Mouse (Mus musculus): ENCODE data around the gene Tubgcp3. TPM values are rescaled to one million over a fixed set of nuclear protein-coding genes. Genes with fewer than 3 reads are reported as not detected.

Gene Tubgcp3
- 61.2 and 63.1 TPM in 2 replicates for polyA plus RNA-seq (2014; fragmentation: Nextera tagmentation; extraction: Ambion mirVana)

- peak within 1 kb of the TSS; percentile 61 for H3K4me3 ChIP-seq (ENCODE audit: low read depth, low read length)
- H3K4me1 ChIP-seq (ENCODE audit: control insufficient read depth, insufficient read depth, low read length), result peaks cover 6% of the 10 kb centered on the region; the same call in 1 of the 2 replicates
- DNase-seq (ENCODE audit: low spot score, missing footprints), result peak; percentile 100
- peak within 1 kb of the TSS; percentile 79 for H3K4me2 ChIP-seq
- ATAC-seq (ENCODE audit: low FRiP score), result peak; percentile 95
- H3K27me3 ChIP-seq (ENCODE audit: control insufficient read depth, insufficient read depth, low read length), result no peaks in the 10 kb centered on the region; the same call in 1 of the 2 replicates
- peak within 1 kb of the TSS; percentile 77 for H3K9ac ChIP-seq (ENCODE audit: low read length)
- peak within 1 kb of the TSS; percentile 67 for H3K27ac ChIP-seq (ENCODE audit: low read depth, low read length)
- WGBS, result under 1% methylated on average over 65 of the region's 65 CpGs
- H3K36me3 ChIP-seq (ENCODE audit: control insufficient read depth, insufficient read depth, low read length), result no peaks in the 10 kb centered on the region
- H3K9me3 ChIP-seq (ENCODE audit: control insufficient read depth, low read length), result no peaks in the 10 kb centered on the region
Measured at GRCm38 (mm10) chr8:12672056-12672881, at the start of gene Tubgcp3. Gene Tubgcp3, minus strand, starts transcription at chr8:12672248.

GRCm38 (mm10) chr8:12719091-12719490 is 47.0 kb upstream of the Tubgcp3 start:
- no peak for DNase-seq (ENCODE audit: low spot score, missing footprints)
- H3K4me3 ChIP-seq (ENCODE audit: low read depth, low read length), result no peak overlapping the region
- no peaks in the 10 kb centered on the region for H3K27me3 ChIP-seq (ENCODE audit: control insufficient read depth, insufficient read depth, low read length)
- 53% methylated on average over 9 of the region's 9 CpGs for WGBS
- no peak overlapping the region for H3K4me2 ChIP-seq
- no peaks in the 10 kb centered on the region for H3K36me3 ChIP-seq (ENCODE audit: control insufficient read depth, insufficient read depth, low read length)
- no peak overlapping the region for H3K27ac ChIP-seq (ENCODE audit: low read depth, low read length)
- ATAC-seq (ENCODE audit: low FRiP score), result no peak; the same call in 1 of the 2 replicates
- H3K4me1 ChIP-seq (ENCODE audit: control insufficient read depth, insufficient read depth, low read length), result peaks cover 3% of the 10 kb centered on the region; the same call in 1 of the 2 replicates
- H3K9me3 ChIP-seq (ENCODE audit: control insufficient read depth, low read length), result no peaks in the 10 kb centered on the region
- no peak overlapping the region for H3K9ac ChIP-seq (ENCODE audit: low read length)

DNA sequence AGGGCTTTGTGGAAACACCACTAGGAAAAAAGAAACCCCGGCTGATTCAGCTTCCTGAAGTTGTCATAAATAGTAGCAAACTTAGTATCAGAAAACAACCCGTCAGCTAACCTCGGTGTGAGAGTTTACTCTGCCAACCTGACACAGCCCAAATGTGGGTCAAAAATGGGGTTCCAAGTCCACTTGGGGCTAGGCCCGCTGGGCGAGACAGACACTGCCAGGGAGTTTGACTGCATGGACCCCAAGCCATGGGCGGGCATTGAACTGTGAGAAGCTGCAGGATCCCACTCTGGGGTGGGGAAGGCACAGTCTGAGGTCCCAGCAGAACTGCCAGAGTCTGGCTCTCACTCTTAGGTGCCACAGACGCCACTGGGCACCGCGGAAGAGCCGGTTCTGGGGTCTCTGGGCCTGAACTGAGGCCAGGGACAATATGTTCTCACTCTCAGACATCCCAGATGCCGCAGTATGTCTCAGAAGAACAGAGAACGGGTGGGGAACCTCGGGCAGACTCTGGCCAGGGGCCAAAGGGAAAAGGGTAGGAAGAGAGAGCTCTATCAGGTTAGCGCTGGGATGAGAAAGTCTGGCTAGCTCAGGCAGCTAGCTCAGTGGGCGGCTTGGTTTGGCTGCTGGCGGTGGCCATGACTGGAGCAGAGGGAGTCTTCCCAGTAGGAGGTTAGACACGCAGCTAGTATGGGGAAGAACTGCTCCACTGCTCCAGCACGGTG is 44.0 kb upstream of the Tubgcp3 start:
- DNase-seq (ENCODE audit: low spot score, missing footprints) (no peak), ATAC-seq (ENCODE audit: low FRiP score) (no peak)
- H3K9ac ChIP-seq (ENCODE audit: low read length), result no peak overlapping the region

DNA sequence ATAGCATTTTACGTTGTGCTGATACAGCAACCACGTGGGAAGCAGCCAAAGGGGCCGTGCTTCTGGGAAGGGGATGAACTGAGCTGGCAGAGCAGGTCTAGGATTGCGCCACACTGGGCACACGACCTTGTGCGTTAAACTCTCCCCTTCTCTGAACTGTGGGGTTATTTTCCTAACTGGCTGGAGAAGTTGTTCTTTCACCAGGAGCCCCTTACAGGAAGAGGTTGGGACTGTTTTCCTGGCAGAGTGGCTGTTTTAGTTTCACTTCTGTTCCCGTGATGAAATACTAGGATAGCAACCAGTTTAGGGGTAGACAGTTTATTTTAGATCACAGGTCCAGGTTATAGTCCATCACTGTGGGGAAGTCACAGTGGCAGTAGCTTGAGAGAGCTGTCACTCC is 39.6 kb upstream of the Tubgcp3 start:
- DNase-seq (ENCODE audit: low spot score, missing footprints) (no peak), ATAC-seq (ENCODE audit: low FRiP score) (no peak)
- no peaks in the 10 kb centered on the region for H3K36me3 ChIP-seq (ENCODE audit: control insufficient read depth, insufficient read depth, low read length)
- no peak overlapping the region for H3K4me3 ChIP-seq (ENCODE audit: low read depth, low read length)
- no peaks in the 10 kb centered on the region for H3K9me3 ChIP-seq (ENCODE audit: control insufficient read depth, low read length)
- no peak overlapping the region for H3K27ac ChIP-seq (ENCODE audit: low read depth, low read length)
- no peak overlapping the region for H3K9ac ChIP-seq (ENCODE audit: low read length)
- no peaks in the 10 kb centered on the region; the same call in 1 of the 2 replicates for H3K4me1 ChIP-seq (ENCODE audit: control insufficient read depth, insufficient read depth, low read length)
- no peak overlapping the region for H3K4me2 ChIP-seq
- 84% methylated on average over 7 of the region's 7 CpGs for WGBS
- H3K27me3 ChIP-seq (ENCODE audit: control insufficient read depth, insufficient read depth, low read length), result no peaks in the 10 kb centered on the region

More for the DNA sequence above, 44.0 kb upstream of the Tubgcp3 start:
- Histone ChIP-seq H3K27ac (ENCODE audit: low read depth, low read length) (no peak overlapping the region), H3K36me3 (ENCODE audit: control insufficient read depth, insufficient read depth, low read length) (no peaks in the 10 kb centered on the region), H3K4me3 (ENCODE audit: low read depth, low read length) (no peak overlapping the region), H3K4me2 (no peak overlapping the region), H3K9me3 (ENCODE audit: control insufficient read depth, low read length) (no peaks in the 10 kb centered on the region), H3K27me3 (ENCODE audit: control insufficient read depth, insufficient read depth, low read length) (no peaks in the 10 kb centered on the region), H3K4me1 (ENCODE audit: control insufficient read depth, insufficient read depth, low read length) (peaks cover 3% of the 10 kb centered on the region; the same call in 1 of the 2 replicates)
- 87% methylated on average over 18 of the region's 18 CpGs for WGBS

GRCm38 (mm10) chr8:12703597-12703996 is 31.5 kb upstream of the Tubgcp3 start:
- ATAC-seq (ENCODE audit: low FRiP score), result no peak
- no peaks in the 10 kb centered on the region for H3K9me3 ChIP-seq (ENCODE audit: control insufficient read depth, low read length)

DNA sequence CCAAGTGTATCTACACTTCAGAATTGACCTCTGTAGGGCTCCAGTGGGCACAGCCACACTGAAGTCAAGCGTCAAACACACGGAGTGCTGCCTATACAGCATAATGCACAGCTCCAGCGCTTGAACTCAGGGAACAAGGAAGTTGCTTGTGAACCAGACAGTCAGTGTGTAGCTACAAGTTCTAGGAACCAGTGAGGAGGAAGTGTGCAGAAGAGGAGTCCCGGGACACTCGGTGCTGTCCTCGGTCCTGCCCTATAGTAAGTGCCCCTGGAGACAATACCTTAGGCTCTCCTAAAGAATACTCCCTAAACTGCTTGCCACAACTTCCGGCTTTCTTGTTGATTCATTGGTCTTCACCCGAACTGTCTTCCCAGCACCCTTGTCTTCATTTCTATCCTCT is 30.2 kb upstream of the Tubgcp3 start:
- Histone ChIP-seq H3K27me3 (ENCODE audit: control insufficient read depth, insufficient read depth, low read length) (no peaks in the 10 kb centered on the region), H3K4me1 (ENCODE audit: control insufficient read depth, insufficient read depth, low read length) (no peaks in the 10 kb centered on the region), H3K4me2 (no peak overlapping the region), H3K4me3 (ENCODE audit: low read depth, low read length) (no peak overlapping the region), H3K9me3 (ENCODE audit: control insufficient read depth, low read length) (no peaks in the 10 kb centered on the region), H3K9ac (ENCODE audit: low read length) (no peak overlapping the region), H3K27ac (ENCODE audit: low read depth, low read length) (no peak overlapping the region), H3K36me3 (ENCODE audit: control insufficient read depth, insufficient read depth, low read length) (no peaks in the 10 kb centered on the region)
- DNase-seq (ENCODE audit: low spot score, missing footprints), result no peak
- WGBS, result 64% methylated on average over 8 of the region's 8 CpGs
- ATAC-seq (ENCODE audit: low FRiP score), result no peak

More at GRCm38 (mm10) chr8:12703597-12703996, 31.5 kb upstream of the Tubgcp3 start:
- H3K9ac ChIP-seq (ENCODE audit: low read length), result no peak overlapping the region
- H3K4me1 ChIP-seq (ENCODE audit: control insufficient read depth, insufficient read depth, low read length), result no peaks in the 10 kb centered on the region
- DNase-seq (ENCODE audit: low spot score, missing footprints), result no peak
- H3K36me3 ChIP-seq (ENCODE audit: control insufficient read depth, insufficient read depth, low read length), result no peaks in the 10 kb centered on the region
- no peaks in the 10 kb centered on the region for H3K27me3 ChIP-seq (ENCODE audit: control insufficient read depth, insufficient read depth, low read length)
- H3K27ac ChIP-seq (ENCODE audit: low read depth, low read length), result no peak overlapping the region
- H3K4me3 ChIP-seq (ENCODE audit: low read depth, low read length), result no peak overlapping the region
- 94% methylated on average over 4 of the region's 4 CpGs for WGBS
- H3K4me2 ChIP-seq, result no peak overlapping the region

DNA sequence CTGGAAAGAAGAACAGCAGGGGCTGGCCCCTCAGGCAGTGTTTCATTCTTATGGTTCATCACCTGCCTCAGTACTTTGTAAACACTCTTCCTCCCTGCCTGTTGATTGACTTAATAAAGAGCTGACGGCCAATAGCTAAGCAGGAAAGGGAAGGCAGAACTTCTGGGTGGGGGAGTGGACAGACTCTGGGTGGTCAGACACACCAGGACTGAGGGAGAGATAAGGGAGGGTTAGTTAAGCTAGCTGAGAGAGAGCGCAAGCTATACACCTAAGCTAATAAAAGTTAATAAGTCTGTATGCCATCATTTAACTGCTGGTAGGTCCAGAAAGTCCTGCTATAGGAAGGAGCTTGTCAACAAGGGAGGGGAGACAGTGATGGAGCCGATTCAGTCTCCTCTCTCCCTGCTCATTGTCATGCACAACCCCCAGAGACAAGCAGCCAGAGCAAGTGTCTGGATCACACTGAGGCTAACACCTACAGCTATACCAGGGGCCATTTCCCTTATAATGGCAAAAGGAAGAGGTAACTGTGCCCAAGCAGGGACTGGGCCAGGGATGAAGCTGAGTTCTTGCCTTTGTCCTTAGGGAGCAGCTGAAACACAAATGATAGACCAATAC is 26.7 kb upstream of the Tubgcp3 start:
- Histone ChIP-seq H3K4me2 (no peak overlapping the region), H3K27ac (ENCODE audit: low read depth, low read length) (no peak overlapping the region), H3K9me3 (ENCODE audit: control insufficient read depth, low read length) (no peaks in the 10 kb centered on the region), H3K4me3 (ENCODE audit: low read depth, low read length) (no peak overlapping the region), H3K9ac (ENCODE audit: low read length) (no peak overlapping the region), H3K36me3 (ENCODE audit: control insufficient read depth, insufficient read depth, low read length) (no peaks in the 10 kb centered on the region), H3K27me3 (ENCODE audit: control insufficient read depth, insufficient read depth, low read length) (no peaks in the 10 kb centered on the region), H3K4me1 (ENCODE audit: control insufficient read depth, insufficient read depth, low read length) (no peaks in the 10 kb centered on the region)
- no peak for ATAC-seq (ENCODE audit: low FRiP score)
- DNase-seq (ENCODE audit: low spot score, missing footprints), result no peak
- WGBS, result 56% methylated on average over 3 of the region's 3 CpGs

GRCm38 (mm10) chr8:12688851-12689250 is 16.8 kb upstream of the Tubgcp3 start:
- H3K27ac ChIP-seq (ENCODE audit: low read depth, low read length), result no peak overlapping the region
- DNase-seq (ENCODE audit: low spot score, missing footprints), result no peak
- 56% methylated on average over 7 of the region's 7 CpGs for WGBS
- no peak overlapping the region for H3K4me3 ChIP-seq (ENCODE audit: low read depth, low read length)
- H3K4me1 ChIP-seq (ENCODE audit: control insufficient read depth, insufficient read depth, low read length), result no peaks in the 10 kb centered on the region
- no peak for ATAC-seq (ENCODE audit: low FRiP score)
- no peaks in the 10 kb centered on the region for H3K27me3 ChIP-seq (ENCODE audit: control insufficient read depth, insufficient read depth, low read length)
- no peaks in the 10 kb centered on the region for H3K36me3 ChIP-seq (ENCODE audit: control insufficient read depth, insufficient read depth, low read length)
- H3K4me2 ChIP-seq, result no peak overlapping the region
- no peak overlapping the region for H3K9ac ChIP-seq (ENCODE audit: low read length)
- no peaks in the 10 kb centered on the region for H3K9me3 ChIP-seq (ENCODE audit: control insufficient read depth, low read length)

Measured in midbrain, embryonic 11.5 days (tissue).